Comparison of ENCODE assay signal across 8 mouse cellular contexts in the genomic region with DNA sequence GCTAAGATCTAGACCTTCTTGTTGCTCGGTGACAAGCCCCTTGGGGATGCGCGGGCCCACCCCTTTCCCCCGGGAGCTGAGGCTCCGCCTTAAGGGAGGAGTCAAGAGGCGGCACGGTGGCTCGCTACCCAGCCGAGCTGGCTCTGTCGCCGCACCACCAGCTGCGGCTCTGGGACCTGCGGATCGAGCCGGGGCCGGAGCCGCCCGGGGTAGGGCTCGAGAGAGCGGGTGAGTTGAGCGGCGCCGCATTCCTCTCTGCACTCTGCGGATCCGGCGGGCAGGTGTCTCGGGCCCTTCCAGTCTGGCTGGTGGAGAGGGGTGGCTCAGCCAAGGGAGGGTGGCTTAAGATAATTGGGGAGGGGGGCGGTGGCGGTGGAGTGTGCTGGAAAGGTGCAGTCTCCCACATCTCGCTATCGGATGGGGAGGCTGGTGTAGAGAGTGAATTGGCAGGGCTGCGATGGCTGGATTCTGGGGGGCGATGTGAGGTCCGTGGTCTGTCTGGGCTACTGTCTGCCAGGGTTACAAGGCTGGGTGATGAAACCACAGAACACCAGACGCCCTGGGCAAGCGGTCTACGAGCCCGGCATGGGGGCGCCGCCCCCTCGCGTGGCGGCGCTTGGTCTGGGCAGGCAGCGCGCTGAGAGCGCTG. TPM values are rescaled to one million over a fixed set of nuclear protein-coding genes. Genes with fewer than 3 reads are reported as not detected.
DNase-seq lines count a peak whose midpoint lies in the region; ATAC-seq lines count a peak whose summit lies in the region.

No protein-coding gene starts in this region.

- WGBS in embryonic facial prominence, embryonic 12.5 days: 1% methylated on average over 44 of the region's 47 CpGs
- WGBS in heart, embryonic 14.5 days: under 1% methylated on average over 47 of the region's 47 CpGs
- WGBS in kidney, embryonic 16.5 days: 0% methylated on average over 46 of the region's 47 CpGs
- WGBS in liver, embryonic 11.5 days: under 1% methylated on average over 47 of the region's 47 CpGs
- WGBS in stomach, embryonic 14.5 days: 1% methylated on average over 47 of the region's 47 CpGs

- H3K4me3 ChIP-seq in embryonic facial prominence, embryonic 12.5 days: peak overlapping the region; percentile 53
- H3K4me3 ChIP-seq in heart, embryonic 14.5 days (ENCODE audit: control insufficient read depth in 1 of 2, insufficient read depth in 1 of 2, low read depth in 1 of 2, low read length in 2 of 2): peak overlapping the region; percentile 54 to 63
- H3K4me3 ChIP-seq in kidney, embryonic 16.5 days (ENCODE audit: low read length): peak overlapping the region; percentile 64
- H3K4me3 ChIP-seq in liver, embryonic 11.5 days (ENCODE audit: low read depth, low read length): peak overlapping the region; percentile 51
- H3K4me3 ChIP-seq in stomach, embryonic 14.5 days (ENCODE audit: low read depth, low read length): peak overlapping the region; percentile 52

- H3K9me3 ChIP-seq in embryonic facial prominence, embryonic 12.5 days: no peaks in the 10 kb centered on the region
- no peaks in the 10 kb centered on the region for H3K9me3 ChIP-seq in heart, embryonic 14.5 days (ENCODE audit: control insufficient read depth, low read length)
- H3K9me3 ChIP-seq in kidney, embryonic 16.5 days (ENCODE audit: low read length): no peaks in the 10 kb centered on the region
- H3K9me3 ChIP-seq in liver, embryonic 11.5 days (ENCODE audit: control insufficient read depth, low read length): no peaks in the 10 kb centered on the region
- no peaks in the 10 kb centered on the region for H3K9me3 ChIP-seq in stomach, embryonic 14.5 days (ENCODE audit: control insufficient read depth, low read depth, low read length)

- peaks cover 23% of the 10 kb centered on the region for H3K4me1 ChIP-seq in embryonic facial prominence, embryonic 12.5 days
- peaks cover 9 to 24% of the 10 kb centered on the region in 2 experiments for H3K4me1 ChIP-seq in heart, embryonic 14.5 days (ENCODE audit: control insufficient read depth in 2 of 2, insufficient read depth in 2 of 2, low read length in 2 of 2)
- H3K4me1 ChIP-seq in kidney, embryonic 16.5 days (ENCODE audit: insufficient read depth, low read length): peaks cover 46% of the 10 kb centered on the region
- no peaks in the 10 kb centered on the region for H3K4me1 ChIP-seq in liver, embryonic 11.5 days (replicated peaks; ENCODE audit: control insufficient read depth, insufficient read depth, low read length)
- peaks cover 12% of the 10 kb centered on the region; the same call in 1 of the 2 replicates for H3K4me1 ChIP-seq in stomach, embryonic 14.5 days (ENCODE audit: control insufficient read depth, insufficient read depth, low read length)

- H3K36me3 ChIP-seq in embryonic facial prominence, embryonic 12.5 days: no peaks in the 10 kb centered on the region
- H3K36me3 ChIP-seq in heart, embryonic 14.5 days (ENCODE audit: control insufficient read depth, insufficient read depth, low read length): no peaks in the 10 kb centered on the region
- no peaks in the 10 kb centered on the region for H3K36me3 ChIP-seq in kidney, embryonic 16.5 days (ENCODE audit: insufficient read depth, low read length)
- no peaks in the 10 kb centered on the region for H3K36me3 ChIP-seq in liver, embryonic 11.5 days (ENCODE audit: control insufficient read depth, insufficient read depth, low read length)
- H3K36me3 ChIP-seq in stomach, embryonic 14.5 days (ENCODE audit: control insufficient read depth, insufficient read depth, low read length): no peaks in the 10 kb centered on the region

- peaks cover 65% of the 10 kb centered on the region for H3K27me3 ChIP-seq in embryonic facial prominence, embryonic 12.5 days
- H3K27me3 ChIP-seq in heart, embryonic 14.5 days (ENCODE audit: control insufficient read depth, insufficient read depth, low read length): peaks cover 38% of the 10 kb centered on the region
- H3K27me3 ChIP-seq in kidney, embryonic 16.5 days (ENCODE audit: insufficient read depth, low read length): peaks cover 24% of the 10 kb centered on the region
- H3K27me3 ChIP-seq in liver, embryonic 11.5 days (replicated peaks; ENCODE audit: control insufficient read depth, insufficient read depth, low read length): peaks cover 58% of the 10 kb centered on the region
- peaks cover 25% of the 10 kb centered on the region for H3K27me3 ChIP-seq in stomach, embryonic 14.5 days (ENCODE audit: control insufficient read depth, insufficient read depth, low read length)

- no peak overlapping the region for H3K27ac ChIP-seq in embryonic facial prominence, embryonic 12.5 days
- H3K27ac ChIP-seq in heart, embryonic 14.5 days (replicated peaks in 1 of 2; ENCODE audit: control insufficient read depth in 1 of 2, insufficient read depth in 1 of 2, low read depth in 2 of 2, low read length in 2 of 2): peak overlapping the region in 1 of 2 experiments; percentile 16; a peak in 2 of 4 replicates
- H3K27ac ChIP-seq in kidney, embryonic 16.5 days (ENCODE audit: low read length): peak overlapping the region; percentile 50; the same call in 1 of the 2 replicates
- no peak overlapping the region for H3K27ac ChIP-seq in liver, embryonic 11.5 days (ENCODE audit: low read depth, low read length)
- no peak overlapping the region for H3K27ac ChIP-seq in stomach, embryonic 14.5 days (ENCODE audit: low read length)

- DNase-seq in cerebellum, adult 8-10 months: no peak
- peak; percentile 49 for DNase-seq in liver, embryonic 11.5 days (ENCODE audit: low spot score)

- peak overlapping the region; percentile 53 for H3K9ac ChIP-seq in embryonic facial prominence, embryonic 12.5 days
- peak overlapping the region; percentile 71 for H3K9ac ChIP-seq in heart, embryonic 14.5 days (ENCODE audit: low read length)
- H3K9ac ChIP-seq in kidney, embryonic 16.5 days (replicated peaks; ENCODE audit: low read length): peak overlapping the region; percentile 68
- H3K9ac ChIP-seq in liver, embryonic 11.5 days (ENCODE audit: low read depth, low read length): 0 out of 2 replicates have a peak overlapping the region, but pooled peaks have one; percentile 27
- H3K9ac ChIP-seq in stomach, embryonic 14.5 days (replicated peaks; ENCODE audit: low read depth, low read length): peak overlapping the region; percentile 14; the same call in 1 of the 2 replicates

- peak; percentile 24; the same call in 1 of the 2 replicates for ATAC-seq in cerebellum, adult (ENCODE audit: insufficient number of reproducible peaks, low FRiP score, low TSS enrichment)
- ATAC-seq in embryonic facial prominence, embryonic 12.5 days (ENCODE audit: insufficient number of reproducible peaks, insufficient read depth, low FRiP score, low TSS enrichment): peak; percentile 70
- ATAC-seq in heart, embryonic 14.5 days (ENCODE audit: insufficient number of reproducible peaks, insufficient read depth, low FRiP score, low read depth): peak; percentile 55
- peak; percentile 76 for ATAC-seq in kidney, embryonic 16.5 days (ENCODE audit: low FRiP score, low TSS enrichment)
- peak; percentile 69 for ATAC-seq in liver, embryonic 11.5 days (replicated peaks; ENCODE audit: low FRiP score)
- ATAC-seq in monocyte, adult 5-6 weeks (replicated peaks; ENCODE audit: insufficient number of reproducible peaks, low FRiP score, low TSS enrichment, poor library complexity, severe bottlenecking): 0 out of 2 replicates have a peak, but pooled peaks have one; percentile 19
- ATAC-seq in stomach, embryonic 14.5 days (ENCODE audit: insufficient number of reproducible peaks, insufficient read depth, low FRiP score, low read depth): peak; percentile 44

- H3K4me2 ChIP-seq in embryonic facial prominence, embryonic 12.5 days (replicated peaks): peak overlapping the region; percentile 99
- peak overlapping the region; percentile 91 for H3K4me2 ChIP-seq in heart, embryonic 14.5 days (ENCODE audit: low read length)
- peak overlapping the region; percentile 89 for H3K4me2 ChIP-seq in kidney, embryonic 16.5 days (replicated peaks; ENCODE audit: low read depth, low read length)
- H3K4me2 ChIP-seq in liver, embryonic 11.5 days: peak overlapping the region; percentile 82
- H3K4me2 ChIP-seq in stomach, embryonic 14.5 days (replicated peaks; ENCODE audit: low read depth, low read length): peak overlapping the region; percentile 87

RNA-seq across cellular contexts. Expression of a gene that starts 1.9 kb away (rescaled TPM):
- 2.5 and 2.9 TPM in 2 replicates for polyA plus RNA-seq in embryonic facial prominence, embryonic 12.5 days (2016; fragmentation: Nextera tagmentation; extraction: Ambion mirVana)
- 4.7 and 6.0 TPM in 2 replicates for polyA plus RNA-seq in heart, embryonic 14.5 days (2014; fragmentation: Nextera tagmentation; extraction: Ambion mirVana)
- polyA plus RNA-seq in kidney, embryonic 16.5 days (2015; fragmentation: Nextera tagmentation; extraction: Ambion mirVana): 14.1 and 17.7 TPM in 2 replicates
- 4.4 and 5.2 TPM in 2 replicates for polyA plus RNA-seq in liver, embryonic 11.5 days (2014; fragmentation: Nextera tagmentation; extraction: Ambion mirVana)
- 16.0 to 28.4 TPM (median 16.3 TPM) in 3 replicates for total RNA-seq in monocyte, adult 5-6 weeks (2017)
- polyA plus RNA-seq in stomach, embryonic 14.5 days (2014; fragmentation: Nextera tagmentation; extraction: Ambion mirVana): 4.9 and 6.0 TPM in 2 replicates

RNA-seq across cellular contexts. Expression of a gene that starts 42.5 kb away (rescaled TPM):
- 20.9 and 23.1 TPM in 2 replicates for polyA plus RNA-seq in embryonic facial prominence, embryonic 12.5 days (2016; fragmentation: Nextera tagmentation; extraction: Ambion mirVana)
- polyA plus RNA-seq in heart, embryonic 14.5 days (2014; fragmentation: Nextera tagmentation; extraction: Ambion mirVana): 7.9 and 8.6 TPM in 2 replicates
- polyA plus RNA-seq in kidney, embryonic 16.5 days (2015; fragmentation: Nextera tagmentation; extraction: Ambion mirVana): 5.1 and 9.7 TPM in 2 replicates
- 14.2 and 15.8 TPM in 2 replicates for polyA plus RNA-seq in liver, embryonic 11.5 days (2014; fragmentation: Nextera tagmentation; extraction: Ambion mirVana)
- total RNA-seq in monocyte, adult 5-6 weeks (2017): 22.5 to 30.7 TPM (median 30.6 TPM) in 3 replicates
- polyA plus RNA-seq in stomach, embryonic 14.5 days (2014; fragmentation: Nextera tagmentation; extraction: Ambion mirVana): 10.5 and 14.8 TPM in 2 replicates

RNA-seq across cellular contexts. Expression of a gene that starts 56.6 kb away (rescaled TPM):
- not detected in 2 replicates for polyA plus RNA-seq in embryonic facial prominence, embryonic 12.5 days (2016; fragmentation: Nextera tagmentation; extraction: Ambion mirVana)
- polyA plus RNA-seq in heart, embryonic 14.5 days (2014; fragmentation: Nextera tagmentation; extraction: Ambion mirVana): not detected in 2 replicates
- polyA plus RNA-seq in kidney, embryonic 16.5 days (2015; fragmentation: Nextera tagmentation; extraction: Ambion mirVana): 0.12 TPM in 1 of 2 replicates, not detected in the other
- 0.05 and 0.06 TPM in 2 replicates for polyA plus RNA-seq in liver, embryonic 11.5 days (2014; fragmentation: Nextera tagmentation; extraction: Ambion mirVana)
- total RNA-seq in monocyte, adult 5-6 weeks (2017): not detected in 3 replicates
- not detected in 2 replicates for polyA plus RNA-seq in stomach, embryonic 14.5 days (2014; fragmentation: Nextera tagmentation; extraction: Ambion mirVana)

Comparison
In these comparisons a context has a peak if more than half of its experiments do, and no peak if none do; other contexts are left out.
1. ATAC-seq: peak in every context shown above with its lines; median percentile 76 in kidney, embryonic 16.5 days; 70 in embryonic facial prominence, embryonic 12.5 days; 69 in liver, embryonic 11.5 days; 55 in heart, embryonic 14.5 days; 44 in stomach, embryonic 14.5 days; 24 in cerebellum, adult; 19 in monocyte, adult 5-6 weeks.
2. H3K9ac ChIP-seq: peak in every context shown above with its lines; median percentile 71 in heart, embryonic 14.5 days; 68 in kidney, embryonic 16.5 days; 53 in embryonic facial prominence, embryonic 12.5 days; 27 in liver, embryonic 11.5 days; 14 in stomach, embryonic 14.5 days.